Mouse (Mus musculus) ovary, adult 10 weeks (tissue): ENCODE data around the gene Fam199x. TPM values are rescaled to one million over a fixed set of nuclear protein-coding genes. Genes with fewer than 3 reads are reported as not detected.

Source experiments
- polyA plus RNA-seq: library from polyadenylated mRNA; stranded (reverse); fragments of 350-450 nt; fragmentation: Illumina TruSeq; extraction: RNeasy Lipid Tissue Mini Kit (QIAGEN cat#74804); gene quantifications from one replicate; pipeline ENCODE4 v1.2.3, GENCODE M21; 2014

The Fam199x gene
- 35.9 TPM for polyA plus RNA-seq

DNA sequence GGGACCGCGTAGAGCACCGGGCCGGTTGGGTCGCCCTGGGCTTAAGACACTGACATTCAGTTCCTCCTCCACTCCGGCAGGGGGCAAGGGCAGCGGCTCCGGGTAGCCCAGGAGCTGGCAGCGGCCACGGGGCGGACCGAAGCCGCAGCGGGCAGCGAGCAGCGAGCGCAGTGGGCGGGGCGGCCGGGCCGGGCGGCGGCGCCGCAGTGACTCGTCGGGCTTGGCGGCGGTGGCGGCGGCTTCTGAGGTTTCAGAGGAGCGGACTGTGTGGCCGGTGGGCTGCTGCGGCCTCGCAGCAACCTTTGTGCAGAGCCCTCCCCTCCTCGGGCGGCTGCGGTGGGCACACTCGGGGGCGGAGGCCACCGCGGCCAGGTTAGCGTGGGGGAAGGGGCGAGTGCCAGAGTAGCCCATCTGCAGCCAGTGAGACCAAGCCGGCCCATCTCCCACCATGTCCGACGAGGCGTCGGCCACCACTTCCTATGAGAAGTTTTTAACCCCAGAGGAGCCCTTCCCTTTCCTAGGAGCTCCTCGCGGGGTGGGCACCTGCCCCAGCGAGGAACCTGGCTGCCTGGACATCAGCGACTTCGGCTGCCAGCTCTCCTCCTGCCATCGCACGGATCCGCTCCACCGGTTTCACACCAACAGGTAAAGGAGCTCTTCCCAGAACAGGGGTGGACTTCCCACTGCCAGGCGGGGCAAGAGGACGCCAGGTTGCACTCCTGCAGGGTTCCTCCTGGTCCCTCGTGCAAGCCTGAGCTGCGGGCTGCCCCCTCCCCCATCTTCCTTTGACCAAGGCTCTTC, at the start of gene Fam199x:
Gene Fam199x, plus strand, starts transcription at position 170 of the 801 bp plus-strand sequence.

DNA sequence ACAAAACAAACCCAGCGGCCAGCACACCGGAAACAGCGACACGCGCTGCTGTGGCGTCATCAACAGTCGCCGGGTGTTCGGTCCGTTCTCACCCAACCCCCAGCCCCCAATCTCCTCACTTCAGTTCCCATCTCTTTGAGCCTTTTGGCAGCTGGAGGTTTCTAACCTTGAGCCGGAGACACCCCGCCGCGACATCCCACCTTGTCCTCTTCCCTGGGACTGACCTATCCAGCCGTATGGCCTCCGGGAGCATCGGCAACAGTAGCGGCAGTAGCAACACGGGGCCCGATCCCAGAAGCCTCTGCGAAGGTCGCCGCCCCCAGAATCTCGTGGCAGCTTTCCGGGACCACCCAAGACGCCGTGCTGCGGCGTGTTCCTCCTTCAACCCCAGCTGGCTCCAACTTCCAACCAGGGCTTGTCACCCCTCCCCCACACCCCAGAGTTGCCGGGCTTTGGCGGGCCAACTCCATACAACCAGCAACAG, 11.4 kb upstream of the Fam199x start, which contains the start of gene Slc25a53:
Gene Slc25a53, minus strand, starts transcription at position 303 of the 484 bp plus-strand sequence.

DNA sequence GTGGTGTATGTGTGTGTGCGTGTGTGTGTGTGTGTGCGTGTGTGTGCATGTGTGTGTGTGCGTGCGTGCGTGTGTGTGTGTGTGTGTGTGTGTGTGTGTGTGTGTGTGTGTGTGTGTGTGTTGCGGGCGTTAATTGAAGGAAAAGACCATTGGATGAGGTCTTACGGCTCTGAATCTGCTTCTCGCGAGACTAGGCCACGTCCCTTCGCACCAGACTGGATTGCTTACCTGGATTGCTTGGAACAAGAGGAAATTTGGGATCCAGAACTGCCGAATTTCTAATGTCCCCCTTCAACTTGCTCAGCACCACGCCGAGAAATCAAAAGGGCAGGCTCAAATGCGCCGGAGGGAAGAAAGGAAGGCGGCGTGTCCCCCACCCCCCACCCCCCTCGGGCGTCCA, 72.3 kb downstream of the Fam199x start, which contains the start of gene Esx1:
Gene Esx1, minus strand, starts transcription at position 366 of the 400 bp plus-strand sequence.

Other genes starting within 250 kb of the Fam199x start
- gene Plp1, start 226.9 kb upstream of the Fam199x start, polyA plus RNA-seq: 29.3 TPM
- 0.71 TPM for gene Rab9b, start 180.8 kb upstream of the Fam199x start, polyA plus RNA-seq
- not detected for gene H2bfm, start 122.3 kb upstream of the Fam199x start, polyA plus RNA-seq
- gene Tmsb15b2, start 74.1 kb upstream of the Fam199x start, polyA plus RNA-seq: 738 TPM
- 50.4 TPM for gene Tmsb15l, start 72.7 kb upstream of the Fam199x start, polyA plus RNA-seq
- 50.6 TPM for gene Tmsb15b1, start 72.7 kb upstream of the Fam199x start, polyA plus RNA-seq
- 3.4 TPM for gene Zcchc18, start 56.4 kb upstream of the Fam199x start, polyA plus RNA-seq
- 11.3 TPM for gene Slc25a53, start 11.3 kb upstream of the Fam199x start, polyA plus RNA-seq
- not detected for gene Esx1, start 72.5 kb downstream of the Fam199x start, polyA plus RNA-seq